Mouse (Mus musculus) right cerebral cortex, adult 18-20 months (tissue): ENCODE results near the gene Olfr223.
"Not testable (repeated sequence)": the region's sequence is repeated elsewhere in the genome, so short reads cannot be mapped to it uniquely, and the experiment has no call there.

Experiments
- DNase-seq: peaks from one replicate; pipeline ENCODE4 v3.0.0; 2022; ENCODE audit warnings: mixed read lengths

Olfr223 gene

DNA sequence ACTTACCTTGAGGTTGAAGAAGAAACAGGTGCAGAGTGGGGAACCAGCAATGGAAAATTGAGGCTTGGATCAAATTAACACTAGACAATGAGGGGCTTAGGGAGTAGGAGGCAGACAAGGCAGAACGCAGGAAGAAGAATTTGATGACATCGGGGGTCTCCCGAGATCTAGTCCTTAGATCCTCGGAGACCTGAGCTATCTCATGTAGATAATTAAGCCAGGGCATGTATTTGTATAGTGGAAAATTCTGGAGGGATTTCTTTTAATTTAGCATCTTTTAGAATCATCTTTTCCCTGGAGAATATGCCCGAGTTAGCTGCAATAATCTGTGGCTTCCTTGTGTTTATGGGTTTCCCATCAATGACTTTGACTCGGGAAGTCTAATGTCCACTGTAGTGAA is at the start of gene Olfr223:
Gene Olfr223 (minus strand): TSS at position 101 of the 400 bp plus-strand sequence.
- no peak for DNase-seq

DNA sequence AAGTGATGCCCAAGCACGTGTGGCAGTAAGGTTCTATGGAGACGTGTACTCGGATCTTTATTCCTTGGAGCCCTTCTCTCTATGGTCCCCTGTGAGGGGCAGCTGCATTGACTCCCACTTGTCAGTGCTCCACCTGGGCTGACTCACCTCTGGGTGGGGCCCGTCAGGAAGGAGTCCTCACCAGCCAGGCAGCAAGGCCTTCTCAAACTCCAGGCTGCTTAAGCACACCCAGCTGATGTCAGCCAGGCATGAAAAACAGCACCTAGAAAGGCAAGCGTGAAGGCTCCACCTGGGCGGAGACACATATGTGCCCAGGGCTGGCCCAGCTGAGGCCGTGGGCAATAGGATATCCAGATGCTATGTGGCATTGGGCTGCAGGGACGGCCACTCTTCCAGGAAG is 49.3 kb upstream of the Olfr223 start:
- DNase-seq: no peak

DNA sequence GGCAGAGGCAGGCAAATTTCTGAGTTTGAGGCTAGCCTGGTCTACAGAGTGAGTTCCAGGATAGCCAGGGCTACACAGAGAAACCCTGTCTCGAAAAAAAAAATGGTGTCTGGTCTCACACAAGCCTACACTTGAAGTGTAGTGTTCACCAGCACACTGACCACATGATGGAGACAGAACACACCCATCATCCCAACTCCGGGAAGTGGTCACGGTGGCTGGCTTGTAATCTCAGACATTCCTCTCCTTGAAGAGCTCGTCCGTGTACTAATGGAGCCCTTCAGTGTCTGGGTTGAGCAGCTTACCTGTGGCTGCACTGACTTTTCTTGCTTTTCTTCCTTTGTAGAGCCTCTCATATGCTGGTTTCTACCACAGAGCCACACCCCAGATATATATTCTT is 48.1 kb upstream of the Olfr223 start:
- no peak for DNase-seq

DNA sequence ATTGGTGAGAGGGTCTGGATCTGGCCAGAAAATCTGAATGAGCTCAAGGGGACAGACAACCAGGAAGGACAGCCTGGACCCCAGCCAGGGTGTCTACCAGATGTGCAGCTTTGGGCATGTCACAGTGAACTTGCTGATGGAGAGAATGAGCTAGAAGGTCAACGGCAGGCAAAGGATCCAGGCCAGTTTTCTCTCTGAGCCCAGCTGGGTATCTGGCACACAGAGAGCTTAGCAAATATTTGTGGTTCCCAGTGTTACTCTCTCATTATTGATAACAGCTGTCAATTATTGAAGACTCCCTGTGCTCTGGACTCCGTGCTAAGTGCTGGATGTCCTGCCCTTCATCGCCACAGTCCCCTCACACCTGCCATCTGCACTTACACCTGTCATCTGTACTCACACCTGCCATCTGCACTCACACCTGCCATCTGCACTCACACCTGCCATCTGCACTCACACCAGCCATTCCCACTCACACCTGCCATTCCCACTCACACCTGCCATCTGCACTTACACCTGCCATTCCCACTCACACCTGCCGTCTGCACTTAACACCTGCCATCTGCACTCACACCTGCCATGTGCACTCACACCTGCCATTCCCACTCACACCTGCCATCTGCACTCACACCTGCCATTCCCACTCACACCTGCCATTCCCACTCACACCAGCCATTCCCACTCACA is 47.0 kb upstream of the Olfr223 start:
- no peak for DNase-seq

DNA sequence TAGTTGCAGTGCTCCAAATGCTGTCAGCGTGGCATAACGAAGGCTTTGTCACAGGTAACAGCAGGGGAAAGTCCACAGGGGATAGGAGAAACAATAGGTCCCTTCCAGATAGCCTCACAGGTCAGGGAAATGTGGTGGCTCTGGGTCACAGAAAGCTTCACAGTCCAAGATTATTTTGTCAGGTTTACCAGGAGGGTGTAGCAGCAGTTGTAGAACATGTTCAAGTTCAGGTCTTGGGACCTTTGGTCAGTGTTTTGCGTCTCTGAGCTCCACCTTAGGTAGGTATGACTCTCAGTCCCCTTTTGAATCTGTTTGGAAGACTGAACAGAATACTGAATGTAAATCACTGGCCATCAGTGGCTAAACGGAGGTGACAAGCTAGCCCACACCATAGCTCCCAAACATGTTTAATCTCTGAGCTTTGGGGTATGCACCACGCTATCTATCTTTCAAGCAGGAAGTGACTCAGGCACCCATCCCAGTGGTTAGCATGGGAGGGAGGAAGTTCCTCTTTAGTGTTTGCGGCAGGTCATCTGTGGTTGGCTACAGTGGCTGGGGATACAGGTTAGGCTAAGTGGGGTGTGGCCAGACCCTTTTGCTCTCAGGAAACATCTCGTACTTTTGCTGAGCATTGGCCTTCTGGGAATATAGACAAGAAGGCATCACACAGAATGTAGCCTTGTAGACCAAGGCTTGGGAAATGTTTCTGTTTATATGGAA is 43.8 kb upstream of the Olfr223 start:
- no peak for DNase-seq

DNA sequence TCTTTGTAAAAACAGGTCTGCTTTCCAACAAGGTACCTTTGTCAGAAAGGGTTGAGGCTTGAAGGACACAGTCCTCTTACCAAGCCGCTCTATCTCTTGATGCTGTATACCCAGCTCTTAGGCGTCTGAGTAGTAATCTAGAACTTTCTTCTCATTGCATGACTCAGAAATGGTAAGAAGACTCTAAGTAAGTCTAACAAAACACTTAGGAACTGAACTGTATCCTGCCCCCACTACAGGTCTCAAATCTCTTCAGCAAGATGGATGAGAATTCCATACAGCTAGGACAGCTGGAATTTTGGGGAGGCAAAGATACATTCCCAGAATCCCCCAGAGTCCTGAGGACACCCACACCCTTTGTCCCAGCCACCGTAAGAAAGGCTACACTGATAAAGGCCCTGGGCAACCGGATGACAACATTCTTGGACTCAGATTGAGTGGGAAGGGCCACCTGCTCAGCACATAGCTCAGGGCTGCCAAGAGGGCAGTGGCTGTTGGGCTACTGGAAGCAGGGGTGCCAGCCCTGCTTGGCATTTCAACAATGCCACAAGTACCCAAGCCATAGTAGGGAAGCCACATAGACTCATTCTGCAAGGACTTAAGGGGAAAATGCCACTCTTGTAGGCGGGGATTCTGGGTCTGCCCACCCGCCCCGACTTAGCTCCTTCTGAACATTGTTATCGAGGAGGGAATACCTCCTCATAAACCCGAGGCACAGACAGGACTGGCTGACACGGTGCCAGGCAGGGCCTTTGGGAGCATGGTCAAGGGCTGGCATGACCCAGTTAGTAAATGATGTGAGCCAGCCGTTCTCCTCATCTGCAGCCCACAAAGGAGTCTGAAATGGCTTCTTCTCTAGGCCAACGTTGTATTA is 43.0 kb upstream of the Olfr223 start:
- no peak for DNase-seq

DNA sequence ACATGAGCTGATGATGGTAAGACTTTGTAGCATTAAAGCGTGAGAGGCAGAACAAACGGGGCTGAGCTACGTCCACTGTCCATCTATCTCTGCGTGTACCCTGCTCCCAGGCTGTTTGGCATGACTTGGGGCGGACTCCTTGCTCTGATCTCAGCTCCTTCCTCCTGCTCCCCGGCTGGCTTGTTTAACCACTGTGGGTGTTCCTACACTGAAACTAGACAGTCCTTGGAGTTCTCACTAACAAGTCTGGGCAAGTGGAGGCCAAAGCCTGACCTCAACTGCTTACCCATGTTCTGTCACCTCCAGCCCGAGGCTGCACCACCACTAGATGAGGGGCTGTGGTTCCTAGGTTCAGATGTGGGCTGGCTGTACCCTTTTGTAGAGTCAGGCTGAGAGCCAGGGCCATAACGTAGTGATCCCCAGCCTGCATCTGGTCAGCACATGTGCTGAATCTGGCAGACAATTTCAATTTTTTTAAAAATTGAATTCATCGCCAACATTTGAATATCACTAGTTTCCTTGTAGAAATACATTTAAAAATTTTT is 42.2 kb upstream of the Olfr223 start:
- DNase-seq: no peak

DNA sequence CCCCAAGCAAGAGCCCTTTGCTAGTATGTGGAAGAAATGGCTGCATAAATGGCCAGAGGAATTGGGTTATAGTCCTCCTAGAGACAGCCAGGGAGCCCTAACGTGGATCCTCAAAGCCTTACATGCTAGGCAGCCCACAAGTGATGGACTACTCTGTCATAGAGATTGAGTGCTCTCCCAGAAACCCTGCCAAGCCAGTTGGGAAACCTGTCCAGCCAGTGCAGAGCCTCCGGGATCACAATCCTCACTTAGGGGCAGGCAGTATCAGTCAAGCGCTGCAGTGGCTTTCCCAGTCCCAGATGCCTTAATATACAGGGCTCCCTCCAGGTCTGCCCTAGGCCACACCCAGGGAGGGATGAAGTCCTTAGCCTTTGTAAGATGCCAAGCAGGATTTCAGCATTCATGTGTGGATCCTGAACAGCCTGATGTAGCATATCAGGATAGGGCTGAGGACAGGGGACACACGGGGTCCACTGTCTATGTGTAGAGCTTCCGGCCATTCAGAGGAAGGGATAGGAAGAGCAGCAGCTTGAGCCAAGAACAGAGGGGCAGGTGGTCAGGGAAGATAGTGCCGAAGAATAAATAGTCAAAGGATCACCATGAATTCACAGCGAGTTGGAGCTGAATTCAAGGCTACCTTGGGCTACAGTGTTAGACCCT is 41.0 kb upstream of the Olfr223 start:
- no peak for DNase-seq

DNA sequence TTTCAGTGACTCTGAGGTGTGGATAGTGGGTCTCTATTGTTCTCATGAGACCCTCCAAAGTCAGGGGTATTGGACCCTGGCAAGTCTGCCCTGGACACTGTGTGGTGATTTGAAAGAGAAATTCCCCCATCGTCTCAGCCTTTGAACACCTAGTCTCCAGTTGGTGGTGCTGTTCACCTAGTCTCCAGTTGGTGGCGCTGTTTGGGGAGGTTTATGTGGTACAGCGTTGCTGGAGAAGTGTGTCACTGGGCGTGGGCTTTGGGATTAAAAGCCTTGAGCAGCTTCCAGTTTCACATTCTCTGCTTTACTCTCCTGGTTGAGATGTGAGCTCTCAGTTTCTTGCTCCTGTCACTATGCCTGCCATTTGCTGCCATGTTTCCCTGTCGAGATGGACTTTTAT is 39.9 kb upstream of the Olfr223 start:
- peak; percentile 29 for DNase-seq

DNA sequence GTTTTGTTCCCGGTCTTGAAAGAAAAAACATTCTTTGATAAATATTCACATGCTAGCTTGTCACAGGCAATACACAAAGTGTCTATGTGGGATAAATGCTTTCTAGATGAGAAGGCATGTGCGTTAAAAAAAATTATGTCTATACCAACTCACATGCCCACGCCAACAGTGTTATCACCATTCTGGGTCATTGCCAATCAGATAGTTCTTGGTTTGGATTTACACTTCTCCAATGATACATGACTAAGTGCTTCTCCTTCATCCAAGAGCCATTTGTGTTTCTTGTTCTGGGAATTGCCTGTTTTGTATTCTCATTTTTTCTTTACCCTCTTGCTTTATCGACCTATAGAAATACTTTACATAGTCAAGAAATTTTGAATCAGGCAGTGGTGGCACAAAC is 38.9 kb upstream of the Olfr223 start:
- DNase-seq: no peak

DNA sequence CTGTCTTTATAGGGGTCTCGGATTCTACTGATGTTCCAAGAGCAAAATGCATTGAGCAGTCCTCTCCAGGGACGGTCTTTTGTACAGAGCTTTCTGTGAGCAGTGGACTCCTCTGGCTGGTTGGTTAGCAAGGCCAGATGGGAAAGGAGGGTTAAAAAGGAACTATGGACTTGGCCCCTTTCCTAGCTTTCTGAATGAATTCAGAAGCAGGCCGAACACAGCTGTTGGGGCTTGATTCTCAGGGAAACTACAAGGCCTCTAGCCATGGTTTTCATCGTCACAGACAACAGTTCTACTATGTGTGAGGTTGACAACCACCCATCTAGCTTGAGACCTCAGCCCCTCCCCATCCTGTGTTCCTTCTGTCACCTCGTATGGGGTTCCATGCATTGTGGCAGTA is 36.8 kb upstream of the Olfr223 start:
- DNase-seq: no peak

DNA sequence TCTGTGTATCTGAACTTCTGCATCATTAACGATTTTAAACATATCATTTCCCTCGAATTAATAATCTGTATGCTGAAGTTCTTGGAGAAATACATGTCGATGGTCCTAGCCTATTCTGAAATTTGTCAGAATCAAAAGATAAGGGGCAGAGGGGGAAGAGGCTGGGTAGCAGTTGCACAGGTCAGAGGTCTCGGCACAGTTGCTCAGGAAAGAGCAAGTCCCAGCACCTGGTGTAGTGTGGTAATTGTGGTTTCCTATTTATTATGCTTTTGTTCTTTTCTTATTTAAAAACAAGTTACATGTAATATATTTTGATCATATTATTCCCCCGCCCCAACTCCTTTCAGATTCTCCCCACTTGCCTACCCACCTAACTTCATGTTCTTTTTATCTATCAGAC is 35.1 kb upstream of the Olfr223 start:
- no peak for DNase-seq

DNA sequence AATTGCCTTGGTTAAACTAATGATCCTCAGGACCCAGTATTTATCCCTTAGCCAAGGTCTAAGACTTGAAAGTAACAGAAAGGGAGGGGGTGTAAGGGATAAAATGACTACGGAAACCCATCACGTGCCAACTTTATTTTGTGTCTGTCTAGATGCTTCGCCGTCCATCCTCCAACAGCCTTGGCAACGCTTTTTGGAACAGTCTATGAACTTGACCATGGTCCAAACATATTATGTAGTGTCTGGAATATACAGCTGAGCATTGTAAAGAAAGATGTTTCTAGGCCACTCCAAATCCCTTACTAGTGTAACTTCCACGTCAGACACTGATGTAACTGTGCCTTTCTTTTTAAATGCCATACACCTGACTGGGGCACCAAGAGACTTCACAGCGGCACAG is 33.1 kb upstream of the Olfr223 start:
- DNase-seq: no peak

DNA sequence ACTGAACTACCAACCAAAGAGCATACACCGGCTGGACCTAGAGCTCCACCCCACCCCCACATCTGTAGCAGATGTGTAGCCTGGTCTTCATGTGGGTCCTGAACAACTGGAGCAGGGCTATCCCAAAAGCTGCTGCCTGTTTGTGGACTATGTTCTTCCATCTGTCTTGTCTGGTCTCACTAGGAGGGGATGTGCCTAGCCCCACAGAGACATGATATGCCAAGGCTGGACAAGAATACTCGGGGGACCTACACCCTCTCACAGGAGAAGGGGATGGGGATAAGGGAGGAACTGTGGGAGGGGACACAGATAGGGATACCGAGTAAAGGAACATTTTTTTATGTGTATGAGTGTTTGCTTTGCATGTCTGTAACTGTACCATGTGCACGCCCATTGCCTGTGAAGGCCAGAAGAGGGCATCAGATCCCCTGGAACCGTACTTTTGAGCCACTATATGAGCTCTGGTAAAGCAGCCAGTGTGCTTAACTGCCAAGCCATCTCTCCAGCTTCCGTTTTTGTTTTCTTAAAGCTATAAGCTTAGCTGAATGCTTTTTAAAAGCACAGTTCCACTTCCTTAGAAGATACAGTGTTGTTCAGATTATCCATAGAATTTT is 31.0 kb upstream of the Olfr223 start:
- DNase-seq: peak; percentile 66

DNA sequence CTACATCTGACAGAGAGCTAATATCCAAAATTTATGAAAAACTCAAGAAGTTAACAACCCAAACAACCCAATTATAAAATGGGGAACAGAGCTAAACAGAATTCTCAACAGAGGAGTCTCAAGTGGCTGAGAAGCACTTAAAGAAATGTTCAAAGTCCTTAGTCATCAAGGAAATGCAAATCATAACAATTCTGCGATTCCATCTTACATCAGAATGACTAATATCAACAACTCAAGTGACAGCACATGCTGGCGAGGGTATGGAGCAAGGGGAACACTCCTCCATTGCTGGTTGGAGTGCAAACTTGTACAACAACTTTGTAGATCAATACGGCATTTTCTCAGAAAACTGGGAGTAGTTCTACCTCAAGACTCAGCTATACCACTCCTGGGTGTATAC is 29.1 kb upstream of the Olfr223 start:
- no peak for DNase-seq

DNA sequence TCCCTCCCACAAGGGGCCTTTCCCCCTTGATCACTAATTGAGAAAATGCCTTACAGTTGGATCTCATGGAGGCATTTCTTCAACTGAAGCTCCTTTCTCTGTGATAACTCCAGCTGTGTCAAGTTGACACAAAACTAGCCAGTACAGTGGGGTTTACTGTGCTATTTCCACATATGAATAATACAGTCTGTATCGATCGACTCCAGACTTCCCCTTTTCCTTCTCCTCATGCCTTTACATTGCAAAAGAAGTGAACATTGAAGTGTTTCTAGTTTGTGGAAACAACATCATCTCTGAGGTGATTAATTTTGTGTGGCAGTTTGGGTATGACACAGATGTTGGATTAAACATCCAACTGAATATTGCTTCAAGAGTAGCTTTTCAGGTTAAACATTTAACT is 23.9 kb upstream of the Olfr223 start:
- not testable (repeated sequence) for DNase-seq

DNA sequence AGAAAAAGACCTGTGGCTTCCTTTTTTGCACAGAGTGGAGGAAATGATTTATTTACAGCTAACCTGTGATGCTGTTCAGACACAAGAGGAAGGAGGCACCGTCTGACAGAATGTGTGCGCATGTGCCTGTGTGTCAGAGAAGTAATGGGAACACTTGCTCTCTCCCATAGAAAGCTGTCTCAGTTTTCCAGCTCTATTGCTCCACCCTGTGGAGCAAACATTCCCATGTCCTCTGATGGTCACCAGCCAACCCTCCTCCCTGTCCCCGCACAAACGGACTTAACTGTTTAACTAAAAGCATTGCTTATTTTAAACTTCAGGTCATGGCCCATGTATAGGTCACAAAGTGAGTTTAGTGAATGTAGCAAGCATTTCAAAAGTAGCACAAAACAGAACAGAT is 21.0 kb upstream of the Olfr223 start:
- peak; percentile 43 for DNase-seq

DNA sequence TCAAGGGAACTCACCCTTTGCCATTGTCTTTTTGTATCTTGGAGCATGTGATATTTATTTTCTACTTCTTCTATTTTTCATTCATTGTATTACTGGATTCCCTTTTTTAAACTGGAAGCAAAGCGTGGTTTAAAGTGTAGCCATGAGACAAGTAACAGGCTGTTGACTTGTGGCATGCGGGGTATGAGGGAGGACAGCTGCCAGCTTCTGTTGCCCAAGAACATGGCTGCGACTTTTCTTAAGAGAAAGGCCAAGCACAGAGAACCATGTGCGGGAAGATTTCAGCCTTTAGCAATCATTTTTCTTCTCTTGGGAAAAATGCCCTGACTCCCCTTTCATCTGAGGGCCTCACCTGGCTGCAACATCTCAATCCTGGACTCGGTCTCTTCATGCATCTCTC is 18.6 kb upstream of the Olfr223 start:
- no peak for DNase-seq

DNA sequence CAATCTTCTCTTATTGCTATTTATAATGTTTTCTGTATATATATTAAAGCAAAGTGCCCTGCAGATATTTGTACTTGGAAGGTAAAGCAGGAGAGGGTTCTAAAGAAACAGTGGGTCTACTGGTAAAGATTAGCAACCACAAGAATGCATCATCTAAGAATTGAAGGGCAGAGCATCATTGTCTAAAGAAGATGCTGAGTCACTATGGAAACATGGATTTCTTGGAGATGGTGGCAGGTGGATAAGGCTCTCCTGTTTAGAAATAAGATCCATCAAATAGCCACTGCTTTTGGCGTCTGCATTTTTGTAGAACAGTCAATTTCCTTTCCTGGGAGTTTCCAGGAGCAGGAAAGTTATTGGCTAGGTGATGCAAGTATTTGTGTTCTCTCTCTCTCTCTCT is 9.2 kb upstream of the Olfr223 start:
- no peak for DNase-seq

DNA sequence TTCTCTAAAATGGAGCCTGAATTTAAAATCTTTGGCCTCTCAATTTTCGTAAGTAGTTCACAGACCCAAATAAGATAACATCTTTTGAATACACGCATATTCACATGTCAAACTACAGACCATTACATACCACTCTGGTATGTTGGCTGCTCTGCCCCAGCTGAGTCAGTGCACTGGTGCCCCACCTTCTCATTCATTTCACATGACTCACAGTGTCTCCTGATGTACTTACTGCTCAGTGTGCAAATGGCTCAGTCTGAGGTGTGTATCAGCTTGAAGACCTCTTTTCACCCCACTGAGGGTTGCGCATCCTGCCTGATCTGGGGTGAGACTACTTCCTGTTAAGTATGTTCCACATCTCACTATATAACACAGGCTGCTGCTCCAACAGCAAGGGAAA is 7.8 kb upstream of the Olfr223 start:
- no peak for DNase-seq

DNA sequence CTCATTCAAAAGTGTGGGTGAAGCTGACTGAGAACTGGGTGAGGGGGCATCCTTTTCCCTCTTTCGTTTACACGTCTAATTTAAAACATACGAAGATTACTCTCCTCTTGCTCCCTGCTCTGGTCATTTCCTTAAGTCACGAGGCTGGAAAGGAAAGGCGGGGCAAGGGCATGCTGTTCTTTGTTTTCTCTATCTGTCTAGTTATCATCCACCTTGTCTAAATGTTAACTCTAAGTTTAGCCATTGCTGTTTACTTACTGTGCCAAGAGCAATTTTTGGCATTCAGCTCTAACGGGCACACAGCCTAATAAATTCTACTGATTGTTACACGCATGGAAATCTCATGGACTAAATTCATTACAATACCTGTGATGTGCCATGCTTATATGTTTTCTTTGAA is 6.1 kb upstream of the Olfr223 start:
- DNase-seq: no peak

DNA sequence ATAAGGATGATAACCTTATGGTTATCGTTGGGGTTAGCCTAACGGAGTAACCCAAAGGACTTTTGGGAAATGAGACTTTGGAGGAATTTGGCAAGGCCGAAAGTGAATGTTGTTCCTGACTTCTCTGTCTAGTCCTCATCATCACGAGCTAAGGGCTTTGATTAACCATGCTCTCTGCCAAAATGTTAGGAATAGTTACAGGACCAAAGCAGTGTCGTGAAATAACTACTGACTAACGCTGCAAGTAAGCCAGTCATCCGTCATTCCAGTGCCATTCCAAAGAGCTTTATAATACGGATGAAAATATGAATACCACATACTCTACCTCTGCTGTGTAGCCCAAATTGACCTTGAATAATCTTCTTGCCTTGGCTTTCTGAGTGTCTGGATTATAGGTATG is 3.9 kb upstream of the Olfr223 start:
- DNase-seq: no peak

DNA sequence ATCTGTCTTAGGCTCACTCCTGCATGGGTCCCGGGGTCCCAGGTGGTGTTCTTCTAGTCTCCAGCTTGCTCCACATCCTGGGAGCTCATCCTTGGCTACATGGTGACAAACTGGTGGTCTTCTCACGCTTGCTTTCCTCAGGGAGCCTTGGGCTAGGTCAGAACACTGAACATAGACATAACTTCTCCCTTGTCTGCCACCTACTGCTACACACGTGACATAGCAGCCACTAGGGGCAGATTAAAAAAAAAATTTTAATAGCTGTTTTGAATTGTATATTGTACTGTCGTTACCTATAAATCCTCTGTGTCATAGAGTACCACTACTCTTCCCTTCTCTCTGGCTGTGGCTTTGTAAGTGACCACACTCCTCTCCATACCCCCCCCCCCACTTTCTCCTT is 3.0 kb upstream of the Olfr223 start:
- DNase-seq: no peak
